Mouse (Mus musculus) forebrain, embryonic 16.5 days (tissue): ENCODE data around the gene Tceanc2. TPM values are rescaled to one million over a fixed set of nuclear protein-coding genes. Genes with fewer than 3 reads are reported as not detected.

Experiments used
- ATAC-seq: fragments of 200-750 bp; cut with Nextera tagmentation; 2 replicates; pipeline ENCODE4 v1.8.0; 2017; ENCODE audit warnings: mild to moderate bottlenecking, moderate library complexity
- H3K27ac ChIP-seq: fragments of 300-500 bp; sonication (generic); 2 replicates; pipeline ENCODE4 v1.5.1; 2014; ENCODE audit warnings: low read length, control low read depth
- H3K27me3 ChIP-seq: fragments of 300-500 bp; sonication (generic); replicated peaks from 2 replicates; pipeline ENCODE4 v1.6.1; 2014; ENCODE audit warnings: low read length; ENCODE audit not compliant: control insufficient read depth, insufficient read depth
- H3K36me3 ChIP-seq: fragments of 300-500 bp; sonication (generic); 2 replicates; pipeline ENCODE4 v1.6.1; 2014; ENCODE audit not compliant: control insufficient read depth, insufficient read depth
- H3K4me1 ChIP-seq: fragments of 300-500 bp; sonication (generic); replicated peaks from 2 replicates; pipeline ENCODE4 v1.6.1; 2014; ENCODE audit warnings: low read length; ENCODE audit not compliant: control insufficient read depth, insufficient read depth
- H3K4me2 ChIP-seq: fragments of 300-500 bp; sonication (generic); 2 replicates; pipeline ENCODE4 v1.6.1; 2014; ENCODE audit warnings: mild to moderate bottlenecking, low read length, control low read depth
- H3K4me3 ChIP-seq: fragments of 300-500 bp; sonication (generic); replicated peaks from 2 replicates; pipeline ENCODE4 v1.5.1; 2014; ENCODE audit warnings: mild to moderate bottlenecking, low read length, control low read depth
- H3K9ac ChIP-seq: fragments of 300-500 bp; sonication (generic); replicated peaks from 2 replicates; pipeline ENCODE4 v1.6.1; 2014; ENCODE audit warnings: low read depth, low read length, control low read depth
- H3K9me3 ChIP-seq: fragments of 300-500 bp; sonication (generic); 2 replicates; pipeline ENCODE4 v1.6.1; 2016; ENCODE audit warnings: low read length; ENCODE audit not compliant: control insufficient read depth
- WGBS: fragments of 180-500 bp; shearing (Covaris S2); extraction: QIAGEN DNeasy Blood & Tissue Kit; methylation state at CpG from one replicate; pipeline ENCODE4 v1.1.7; 2014; 5-methylcytosine and 5-hydroxymethylcytosine counted together
- polyA plus RNA-seq: library from polyadenylated mRNA; unstranded; fragments of >200 nt; fragmentation: Nextera tagmentation; extraction: Ambion mirVana; gene quantifications from 2 replicates; pipeline ENCODE4 v1.2.1, GENCODE M21; 2015

Tceanc2 gene
- polyA plus RNA-seq, 1 experiment from 2014 or later = 21.1 TPM

GRCm38 (mm10) chr4:107163341-107163740, 15.6 kb downstream of the Tceanc2 start:
- Histone ChIP-seq H3K4me3 (no peak overlapping the region), H3K4me1 (0 out of 2 replicates have a peak, but pooled peaks cover 3% of the 10 kb centered on the region), H3K27ac (no peak overlapping the region), H3K9me3 (no peaks in the 10 kb centered on the region), H3K27me3 (no peaks in the 10 kb centered on the region), H3K36me3 (peaks cover 3% of the 10 kb centered on the region; the same call in 1 of the 2 replicates), H3K4me2 (no peak overlapping the region), H3K9ac (no peak overlapping the region)
- peak; percentile 61 for ATAC-seq
- 75% methylated on average over 10 of the region's 10 CpGs for WGBS

DNA sequence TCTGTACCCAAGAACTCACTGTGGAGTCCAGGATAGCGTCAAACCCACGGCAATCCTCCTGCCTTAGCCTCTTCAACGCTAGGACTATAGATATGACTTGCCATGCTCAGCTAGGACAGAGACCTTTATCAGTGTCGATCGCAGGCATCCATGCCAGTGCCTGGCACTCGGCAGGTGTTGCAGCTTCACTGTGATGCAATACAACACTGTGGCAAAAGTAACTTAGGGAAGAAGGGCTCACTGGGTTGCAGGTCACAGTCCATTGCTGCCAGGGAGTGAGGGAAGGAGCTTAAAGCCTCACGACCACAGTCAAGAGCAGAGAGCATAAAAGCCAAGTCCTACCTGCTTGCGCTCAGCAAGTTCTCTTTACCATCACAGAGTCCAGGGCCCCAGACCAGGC, 18.7 kb downstream of the Tceanc2 start:
- Histone ChIP-seq H3K36me3 (no peaks in the 10 kb centered on the region; the same call in 1 of the 2 replicates), H3K4me3 (no peak overlapping the region), H3K4me2 (no peak overlapping the region), H3K4me1 (0 out of 2 replicates have a peak, but pooled peaks cover 3% of the 10 kb centered on the region), H3K27ac (no peak overlapping the region), H3K27me3 (no peaks in the 10 kb centered on the region), H3K9ac (no peak overlapping the region), H3K9me3 (no peaks in the 10 kb centered on the region)
- 94% methylated on average over 8 of the region's 8 CpGs for WGBS
- no peak for ATAC-seq

DNA sequence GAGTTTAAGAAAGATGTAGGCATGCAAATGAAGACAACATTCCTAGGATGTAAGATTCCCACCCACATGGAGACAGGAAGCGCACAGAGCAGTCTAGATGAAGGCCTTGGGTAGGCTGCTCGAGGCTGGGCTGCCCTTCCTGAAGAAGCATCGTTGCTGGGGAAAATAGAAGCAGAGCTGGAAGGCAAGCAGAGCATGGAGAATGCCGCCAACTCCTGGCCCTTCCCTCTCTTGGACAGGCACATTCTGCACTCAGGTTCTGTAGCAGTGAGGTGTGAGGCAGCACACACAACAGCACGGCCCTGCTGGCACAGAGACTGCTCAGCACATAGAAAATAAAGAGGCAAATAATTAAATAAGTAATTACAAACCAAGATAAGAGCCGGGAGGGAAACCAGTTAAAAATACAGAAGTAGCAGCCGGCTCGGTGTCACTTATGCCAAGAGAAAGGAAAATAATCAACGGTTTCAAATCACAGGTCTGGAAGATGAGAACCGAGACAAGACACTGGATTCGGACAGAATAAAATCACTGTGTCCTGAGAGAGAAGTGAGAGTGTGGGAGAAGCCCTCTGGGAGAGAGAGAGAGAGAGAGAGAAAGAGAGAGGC, 19.6 kb downstream of the Tceanc2 start:
- Histone ChIP-seq H3K9me3 (no peaks in the 10 kb centered on the region), H3K4me1 (0 out of 2 replicates have a peak, but pooled peaks cover 2% of the 10 kb centered on the region), H3K9ac (no peak overlapping the region), H3K27ac (no peak overlapping the region), H3K27me3 (no peaks in the 10 kb centered on the region), H3K4me3 (no peak overlapping the region), H3K4me2 (no peak overlapping the region), H3K36me3 (no peaks in the 10 kb centered on the region)
- 86% methylated on average over 11 of the region's 11 CpGs for WGBS
- ATAC-seq = no peak

DNA sequence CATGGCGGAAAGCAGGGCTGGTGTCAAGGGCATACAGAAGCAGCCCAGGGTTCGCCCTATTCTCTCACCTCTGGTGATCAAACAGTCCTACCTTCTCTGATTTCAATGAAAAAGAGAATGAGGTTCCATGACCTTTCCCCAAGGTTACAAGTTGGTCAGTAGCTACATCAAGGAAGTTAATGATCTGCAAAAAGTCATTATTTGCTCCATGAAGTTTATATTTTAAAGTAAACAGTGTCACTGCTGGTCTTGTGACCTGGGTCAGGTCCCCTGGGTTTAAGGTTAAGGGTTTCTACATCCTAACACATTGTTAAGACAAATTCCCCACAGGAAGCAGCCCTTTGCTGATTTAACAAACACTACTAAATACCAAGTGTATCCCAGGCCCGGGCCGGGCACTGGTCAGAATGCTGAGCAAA, 21.9 kb downstream of the Tceanc2 start:
- no peaks in the 10 kb centered on the region for H3K27me3 ChIP-seq
- no peak overlapping the region for H3K27ac ChIP-seq
- H3K4me2 ChIP-seq = no peak overlapping the region
- H3K9ac ChIP-seq = no peak overlapping the region
- ATAC-seq = no peak
- H3K4me1 ChIP-seq = no peaks in the 10 kb centered on the region
- 93% methylated on average over 4 of the region's 4 CpGs for WGBS
- H3K36me3 ChIP-seq = no peaks in the 10 kb centered on the region
- H3K9me3 ChIP-seq = no peaks in the 10 kb centered on the region
- no peak overlapping the region for H3K4me3 ChIP-seq

DNA sequence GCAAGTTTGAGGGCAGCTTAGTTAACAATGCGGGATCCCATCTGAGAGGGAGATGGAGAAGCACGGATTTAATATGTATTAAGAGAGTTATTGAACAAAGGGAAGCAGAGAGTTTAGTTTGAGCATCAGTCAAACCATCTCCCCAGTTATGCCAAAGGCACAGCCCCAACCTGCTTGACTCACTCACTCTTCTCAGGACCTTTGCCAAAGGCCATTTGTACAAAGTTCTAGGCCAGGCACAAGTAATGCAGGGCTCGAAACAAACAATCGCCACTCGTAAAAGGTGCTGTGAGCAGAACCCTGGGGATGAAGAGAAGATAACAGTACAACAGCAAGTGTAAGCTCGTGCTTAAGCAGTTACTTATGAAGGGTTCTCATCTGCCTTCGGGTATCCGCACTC, 26.3 kb downstream of the Tceanc2 start:
- 85% methylated on average over 8 of the region's 8 CpGs for WGBS
- H3K4me3 ChIP-seq = no peak overlapping the region
- peaks cover under 1% of the 10 kb centered on the region; the same call in 1 of the 2 replicates for H3K36me3 ChIP-seq
- H3K9ac ChIP-seq = no peak overlapping the region
- no peaks in the 10 kb centered on the region for H3K4me1 ChIP-seq
- no peaks in the 10 kb centered on the region for H3K9me3 ChIP-seq
- H3K27me3 ChIP-seq = no peaks in the 10 kb centered on the region
- no peak overlapping the region for H3K4me2 ChIP-seq
- H3K27ac ChIP-seq = no peak overlapping the region
- ATAC-seq = no peak

DNA sequence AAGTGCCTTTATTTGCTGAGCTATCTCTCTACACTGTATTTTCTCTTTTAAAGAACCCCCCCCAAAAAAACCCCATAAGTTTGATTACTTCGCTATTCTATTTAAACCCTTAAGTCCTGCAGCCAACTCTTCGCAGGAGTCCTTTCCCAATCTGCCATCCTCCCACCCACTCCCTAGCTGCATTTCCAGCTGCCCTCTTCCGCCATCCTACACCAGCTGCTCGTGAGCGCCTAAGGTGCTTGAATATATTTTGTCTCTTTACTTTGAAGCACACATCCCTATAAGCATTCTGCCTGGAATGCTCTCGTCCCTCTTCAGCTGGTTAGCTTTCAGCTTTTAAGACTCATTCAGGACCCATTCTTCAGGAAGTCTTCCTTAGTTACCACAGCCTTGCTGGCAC, 27.9 kb downstream of the Tceanc2 start:
- WGBS = 82% methylated on average over 6 of the region's 6 CpGs
- Histone ChIP-seq H3K4me1 (no peaks in the 10 kb centered on the region), H3K9ac (no peak overlapping the region), H3K27me3 (no peaks in the 10 kb centered on the region), H3K36me3 (peaks cover 9% of the 10 kb centered on the region; the same call in 1 of the 2 replicates), H3K27ac (no peak overlapping the region), H3K4me3 (no peak overlapping the region), H3K9me3 (no peaks in the 10 kb centered on the region), H3K4me2 (no peak overlapping the region)
- ATAC-seq = no peak

- Histone ChIP-seq H3K4me3 (no peak overlapping the region), H3K4me2 (no peak overlapping the region), H3K27ac (no peak overlapping the region), H3K9ac (no peak overlapping the region), H3K36me3 (peaks cover 9% of the 10 kb centered on the region; the same call in 1 of the 2 replicates), H3K4me1 (peaks cover 25% of the 10 kb centered on the region), H3K27me3 (no peaks in the 10 kb centered on the region), H3K9me3 (no peaks in the 10 kb centered on the region)
- ATAC-seq = no peak
- WGBS = 91% methylated on average over 8 of the region's 8 CpGs
Measured at GRCm38 (mm10) chr4:107143511-107143910, 35.4 kb downstream of the Tceanc2 start.

- Histone ChIP-seq H3K27me3 (no peaks in the 10 kb centered on the region), H3K36me3 (no peaks in the 10 kb centered on the region), H3K27ac (no peak overlapping the region), H3K9ac (no peak overlapping the region), H3K9me3 (no peaks in the 10 kb centered on the region), H3K4me2 (no peak overlapping the region), H3K4me1 (peaks cover 26% of the 10 kb centered on the region), H3K4me3 (no peak overlapping the region)
- WGBS = 41% methylated on average over 13 of the region's 13 CpGs
- ATAC-seq = 0 out of 2 replicates have a peak, but pooled peaks have one; percentile 29
Measured at GRCm38 (mm10) chr4:107139836-107140631, 38.9 kb downstream of the Tceanc2 start.

DNA sequence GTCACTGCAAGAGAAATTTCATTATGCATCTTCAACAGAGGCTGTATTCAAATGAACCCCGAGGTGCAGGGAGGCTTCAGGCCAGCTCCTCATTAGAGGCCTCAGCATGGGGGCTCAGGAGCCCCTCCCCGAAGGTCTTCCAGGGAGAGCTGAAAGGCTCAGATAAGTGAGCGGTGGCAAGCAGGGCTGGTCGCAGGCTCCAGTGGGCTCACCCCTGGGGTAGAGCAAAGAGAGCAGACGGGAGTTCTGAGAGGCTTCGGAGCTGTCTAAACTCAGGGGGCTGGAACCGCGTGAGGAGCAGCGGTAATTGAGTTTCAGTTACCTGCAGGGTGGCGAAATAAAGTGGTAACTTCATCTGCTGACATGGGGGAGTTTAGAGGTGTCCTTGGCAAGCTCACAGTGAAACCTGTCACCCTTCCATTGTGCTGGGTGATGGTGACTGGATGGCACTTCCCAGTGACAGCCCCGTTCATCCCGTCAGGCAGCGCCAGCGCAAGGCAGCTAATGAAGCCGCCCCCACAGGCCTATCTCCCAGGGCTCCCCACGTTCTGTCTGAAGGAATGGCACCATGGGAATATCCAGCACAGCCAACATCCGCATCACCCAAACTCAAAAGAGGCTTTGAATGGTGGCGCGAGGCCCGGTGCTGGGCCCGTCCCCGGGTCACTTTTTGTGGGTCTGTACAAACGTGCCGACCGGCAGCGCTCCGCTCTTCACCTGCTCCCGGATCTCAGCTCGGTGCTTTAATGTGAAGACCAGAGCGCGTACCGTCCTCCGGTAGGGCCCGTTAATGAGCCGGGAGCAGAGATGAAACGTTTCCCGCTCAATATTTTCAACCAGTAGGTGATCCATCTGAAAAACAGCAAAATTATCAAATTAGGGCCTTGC, 39.7 kb downstream of the Tceanc2 start:
- WGBS = 10% methylated on average over 37 of the region's 37 CpGs

More for the DNA sequence above, 39.7 kb downstream of the Tceanc2 start:
- Histone ChIP-seq H3K9me3 (no peaks in the 10 kb centered on the region), H3K9ac (0 out of 2 replicates have a peak overlapping the region, but pooled peaks have one; percentile 2), H3K36me3 (no peaks in the 10 kb centered on the region), H3K27ac (no peak overlapping the region; the same call in 1 of the 2 replicates), H3K27me3 (no peaks in the 10 kb centered on the region), H3K4me2 (no peak overlapping the region), H3K4me3 (no peak overlapping the region), H3K4me1 (peaks cover 24% of the 10 kb centered on the region)
- peak; percentile 54 for ATAC-seq
